ENCODE assay signal across 21 mouse cellular contexts in the genomic region with DNA sequence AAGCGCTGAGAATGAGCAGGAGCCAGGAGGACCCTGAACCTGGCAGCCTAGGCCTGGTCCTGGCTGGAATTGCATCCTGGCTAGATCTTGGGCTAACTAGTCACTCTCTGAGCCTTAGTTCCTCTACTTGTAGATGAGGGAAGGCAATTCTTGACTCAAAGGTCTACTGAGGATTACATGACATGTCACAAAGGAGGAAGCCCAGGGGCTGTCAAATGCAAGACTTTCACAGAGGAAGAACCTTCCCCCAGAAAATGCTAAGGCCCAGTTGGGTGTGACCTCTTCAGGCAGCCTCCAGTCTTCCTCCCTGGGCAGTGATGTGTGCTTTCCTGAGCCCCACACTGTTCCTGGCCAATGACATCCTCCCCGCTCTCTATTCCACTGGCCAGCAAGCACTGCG. TPM values are rescaled to one million over a fixed set of nuclear protein-coding genes. Genes with fewer than 3 reads are reported as not detected.
DNase-seq lines count a peak whose midpoint lies in the region; ATAC-seq and TF ChIP-seq lines count a peak whose summit lies in the region.
"Had no signal": no experiment of that assay in that cellular context is flagged by ENCODE, and none has a peak within 500 bp of the region (broad histone marks: within the 10 kb centered on the region; RNA-seq: fewer than 3 reads in every experiment).

No protein-coding gene starts in this region.

- H3K9ac ChIP-seq in midbrain, embryonic 15.5 days: no peak overlapping the region
- H3K9ac ChIP-seq: embryonic facial prominence, embryonic 15.5 days; forebrain, postnatal 0 days; heart, embryonic 12.5 days; neural tube, embryonic 13.5 days had no signal

- no peaks in the 10 kb centered on the region for H3K9me3 ChIP-seq in midbrain, embryonic 10.5 days (replicated peaks)
- no peaks in the 10 kb centered on the region for H3K9me3 ChIP-seq in midbrain, embryonic 15.5 days
- H3K9me3 ChIP-seq: embryonic facial prominence, embryonic 15.5 days; forebrain, embryonic 10.5 days; heart, embryonic 12.5 days; hindbrain, embryonic 12.5 days; neural tube, embryonic 13.5 days had no signal

- DNase-seq in layer of hippocampus, adult 2 months (ENCODE audit: low spot score in 2 of 2): peak in 1 of 2 experiments; percentile 9
- DNase-seq in layer of hippocampus, adult 9-10 months (ENCODE audit: low spot score): no peak
- no peak for DNase-seq in midbrain, embryonic 10.5 days (ENCODE audit: low spot score)
- DNase-seq in gastrocnemius, postnatal 10 days: no peak
- DNase-seq in frontal cortex, postnatal 25 days (ENCODE audit: low spot score in 2 of 2): no peak
- DNase-seq: adrenal gland, adult 8-10 months; cerebellum, adult 9-11 months; forebrain, postnatal 0 days; kidney, adult 8-10 months; kidney, postnatal 14 days; lung, adult 18-20 months; right cerebral cortex, adult 18-20 months had no signal

- no peak overlapping the region for H3K4me2 ChIP-seq in midbrain, embryonic 15.5 days
- H3K4me2 ChIP-seq: embryonic facial prominence, embryonic 15.5 days; heart, embryonic 12.5 days; hindbrain, embryonic 12.5 days; neural tube, embryonic 13.5 days had no signal

- 97% methylated on average over 3 of the region's 3 CpGs for WGBS in midbrain, embryonic 10.5 days
- 90% methylated on average over 3 of the region's 3 CpGs for WGBS in midbrain, embryonic 15.5 days

- H3K27me3 ChIP-seq in midbrain, embryonic 10.5 days (ENCODE audit: low read depth, poor library complexity, severe bottlenecking): no peaks in the 10 kb centered on the region
- no peaks in the 10 kb centered on the region for H3K27me3 ChIP-seq in midbrain, embryonic 15.5 days (replicated peaks)
- H3K27me3 ChIP-seq: embryonic facial prominence, embryonic 15.5 days; hindbrain, embryonic 12.5 days; neural tube, embryonic 13.5 days had no signal

- ATAC-seq in midbrain, embryonic 15.5 days (replicated peaks): no peak
- ATAC-seq in granulocyte monocyte progenitor cell, adult 5-6 weeks (replicated peaks; ENCODE audit: poor library complexity, severe bottlenecking): peak; percentile 26; the same call in 1 of the 2 replicates
- 0 out of 2 replicates have a peak, but pooled peaks have one; percentile 27 for ATAC-seq in megakaryocyte progenitor cell, adult 5-6 weeks (replicated peaks; ENCODE audit: poor library complexity)
- ATAC-seq: forebrain, postnatal 0 days had no signal

- H3K36me3 ChIP-seq in midbrain, embryonic 10.5 days: peaks cover 14% of the 10 kb centered on the region
- H3K36me3 ChIP-seq in midbrain, embryonic 15.5 days (replicated peaks): no peaks in the 10 kb centered on the region

- H3K4me1 ChIP-seq in midbrain, embryonic 10.5 days: peaks cover 24% of the 10 kb centered on the region
- H3K4me1 ChIP-seq in midbrain, embryonic 15.5 days: peaks cover 3% of the 10 kb centered on the region; the same call in 1 of the 2 replicates
- H3K4me1 ChIP-seq: heart, embryonic 12.5 days had no signal

- no peak for TF ChIP-seq CTCF in layer of hippocampus, adult 2 months (conservative IDR thresholded peaks at IDR 0.05)

- H3K27ac ChIP-seq in layer of hippocampus, adult 2 months: peak overlapping the region; percentile 71
- 0 out of 2 replicates have a peak overlapping the region, but pooled peaks have one; percentile 57 for H3K27ac ChIP-seq in midbrain, embryonic 10.5 days (replicated peaks)
- H3K27ac ChIP-seq in midbrain, embryonic 15.5 days: no peak overlapping the region
- H3K27ac ChIP-seq: macrophage; neural tube, embryonic 13.5 days had no signal

- H3K4me3 ChIP-seq in layer of hippocampus, adult 2 months: no peak overlapping the region
- H3K4me3 ChIP-seq in midbrain, embryonic 10.5 days: no peak overlapping the region
- no peak overlapping the region for H3K4me3 ChIP-seq in midbrain, embryonic 15.5 days
- H3K4me3 ChIP-seq: embryonic facial prominence, embryonic 15.5 days; forebrain, embryonic 10.5 days; heart, embryonic 12.5 days; hindbrain, embryonic 12.5 days; neural tube, embryonic 13.5 days had no signal

RNA-seq across cellular contexts. Expression of a gene that starts 14.8 kb away (rescaled TPM):
- total RNA-seq in layer of hippocampus, adult 2 months (2021): 10 to 100 TPM; 29.2 to 34.8 TPM
- 2.2 and 3.9 TPM in 2 replicates for polyA plus RNA-seq in midbrain, embryonic 10.5 days (2016; fragmentation: Nextera tagmentation; extraction: Ambion mirVana)
- polyA plus RNA-seq in midbrain, embryonic 15.5 days (2015; fragmentation: Nextera tagmentation; extraction: Ambion mirVana): 7.6 and 9.3 TPM in 2 replicates
- 120 and 133 TPM in 2 replicates for total RNA-seq in granulocyte monocyte progenitor cell, adult 5-6 weeks (2014; fragmentation: Nextera tagmentation)
- 227 and 268 TPM in 2 replicates for total RNA-seq in granulocyte monocyte progenitor cell, adult 5-6 weeks (2017)
- total RNA-seq in megakaryocyte progenitor cell, adult 5-6 weeks (2015): 83.4 and 84.0 TPM in 2 replicates
- 225 and 233 TPM in 2 replicates for total RNA-seq in megakaryocyte progenitor cell, adult 5-6 weeks (2017)
- total RNA-seq in gastrocnemius, postnatal 10 days (2021): 10 to 100 TPM; 61.3 to 65.9 TPM

RNA-seq across cellular contexts. Expression of a gene that starts 20.5 kb away (rescaled TPM):
- 10 to 100 TPM; 55.5 to 64.8 TPM for total RNA-seq in layer of hippocampus, adult 2 months (2021)
- 63.9 and 81.5 TPM in 2 replicates for polyA plus RNA-seq in midbrain, embryonic 10.5 days (2016; fragmentation: Nextera tagmentation; extraction: Ambion mirVana)
- polyA plus RNA-seq in midbrain, embryonic 15.5 days (2015; fragmentation: Nextera tagmentation; extraction: Ambion mirVana): 80.6 and 81.1 TPM in 2 replicates
- total RNA-seq in granulocyte monocyte progenitor cell, adult 5-6 weeks (2014; fragmentation: Nextera tagmentation): 9.5 and 27.7 TPM in 2 replicates
- total RNA-seq in granulocyte monocyte progenitor cell, adult 5-6 weeks (2017): 11.6 and 13.5 TPM in 2 replicates
- 15.9 and 16.2 TPM in 2 replicates for total RNA-seq in megakaryocyte progenitor cell, adult 5-6 weeks (2015)
- 12.2 and 12.5 TPM in 2 replicates for total RNA-seq in megakaryocyte progenitor cell, adult 5-6 weeks (2017)
- 10 to 100 TPM; 10.4 to 12.6 TPM for total RNA-seq in gastrocnemius, postnatal 10 days (2021)

RNA-seq across cellular contexts. Expression of a gene that starts 47.4 kb away (rescaled TPM):
- total RNA-seq in layer of hippocampus, adult 2 months (2021): 100 to 1,000 TPM; 756 to 804 TPM
- polyA plus RNA-seq in midbrain, embryonic 10.5 days (2016; fragmentation: Nextera tagmentation; extraction: Ambion mirVana): 2.2 and 3.4 TPM in 2 replicates
- polyA plus RNA-seq in midbrain, embryonic 15.5 days (2015; fragmentation: Nextera tagmentation; extraction: Ambion mirVana): 52.0 and 54.8 TPM in 2 replicates
- total RNA-seq in granulocyte monocyte progenitor cell, adult 5-6 weeks (2014; fragmentation: Nextera tagmentation): 0.52 and 0.85 TPM in 2 replicates
- total RNA-seq in granulocyte monocyte progenitor cell, adult 5-6 weeks (2017): 0.04 and 0.31 TPM in 2 replicates
- 0.15 and 0.20 TPM in 2 replicates for total RNA-seq in megakaryocyte progenitor cell, adult 5-6 weeks (2015)
- total RNA-seq in megakaryocyte progenitor cell, adult 5-6 weeks (2017): 0.14 and 0.17 TPM in 2 replicates
- total RNA-seq in gastrocnemius, postnatal 10 days (2021): 1 to 10 TPM; 4.2 to 5.1 TPM

Comparison
In these comparisons a context has a peak if more than half of its experiments do, and no peak if none do; other contexts are left out.
1. RNA of a gene that starts 47.4 kb away (total RNA-seq): 756 to 804 TPM in layer of hippocampus, adult 2 months; 4.2 to 5.1 TPM in gastrocnemius, postnatal 10 days, 0.04 to 0.85 TPM in granulocyte monocyte progenitor cell, adult 5-6 weeks and 0.14 to 0.20 TPM in megakaryocyte progenitor cell, adult 5-6 weeks; every median in the first group is over 100 times any median in the second.